Mouse (Mus musculus) intestine, embryonic 16.5 days (tissue): ENCODE measurements at regions not wholly inside any gene's neighbourhood (a gene's known extent, or its start where the extent isn't known, plus 50 kb on each side); places are given as distances from the start of the nearest gene placed in this dataset.

ENCODE experiments used
- ATAC-seq: fragments of 200-750 bp; cut with Nextera tagmentation; 2 replicates; pipeline ENCODE4 v1.8.0; 2017; ENCODE audit warnings: moderate TSS enrichment, moderate library complexity
- H3K27ac ChIP-seq: fragments of 300-500 bp; sonication (generic); 2 replicates; pipeline ENCODE4 v1.5.1; 2014; ENCODE audit warnings: mild to moderate bottlenecking, low read length
- H3K27me3 ChIP-seq: fragments of 300-500 bp; sonication (generic); replicated peaks from 2 replicates; pipeline ENCODE4 v1.6.1; 2014; ENCODE audit warnings: low read length, control low read depth, mixed read lengths; ENCODE audit not compliant: control insufficient read depth, insufficient read depth
- H3K36me3 ChIP-seq: fragments of 300-500 bp; sonication (generic); 2 replicates; pipeline ENCODE4 v1.6.1; 2014; ENCODE audit warnings: low read length, control low read depth; ENCODE audit not compliant: control insufficient read depth, insufficient read depth
- H3K4me1 ChIP-seq: fragments of 300-500 bp; sonication (generic); 2 replicates; pipeline ENCODE4 v1.6.1; 2014; ENCODE audit warnings: low read length, control low read depth, mixed read lengths; ENCODE audit not compliant: control insufficient read depth, insufficient read depth
- H3K4me2 ChIP-seq: fragments of 300-500 bp; sonication (generic); 2 replicates; pipeline ENCODE4 v1.6.1; 2014; ENCODE audit warnings: low read depth, low read length, control low read depth
- H3K4me3 ChIP-seq: fragments of 300-500 bp; sonication (generic); 2 replicates; pipeline ENCODE4 v1.5.1; 2014; ENCODE audit warnings: mild to moderate bottlenecking, low read length
- H3K9ac ChIP-seq: fragments of 300-500 bp; sonication (generic); 2 replicates; pipeline ENCODE4 v1.6.1; 2014; ENCODE audit warnings: low read depth, low read length
- H3K9me3 ChIP-seq: fragments of 300-500 bp; sonication (generic); 2 replicates; pipeline ENCODE4 v1.6.1; 2016; ENCODE audit warnings: low read length, control low read depth; ENCODE audit not compliant: control insufficient read depth
- WGBS: fragments of 180-500 bp; shearing (Covaris S2); extraction: QIAGEN DNeasy Blood & Tissue Kit; methylation state at CpG from one replicate; pipeline ENCODE4 v1.1.7; 2014; 5-methylcytosine and 5-hydroxymethylcytosine counted together

DNA sequence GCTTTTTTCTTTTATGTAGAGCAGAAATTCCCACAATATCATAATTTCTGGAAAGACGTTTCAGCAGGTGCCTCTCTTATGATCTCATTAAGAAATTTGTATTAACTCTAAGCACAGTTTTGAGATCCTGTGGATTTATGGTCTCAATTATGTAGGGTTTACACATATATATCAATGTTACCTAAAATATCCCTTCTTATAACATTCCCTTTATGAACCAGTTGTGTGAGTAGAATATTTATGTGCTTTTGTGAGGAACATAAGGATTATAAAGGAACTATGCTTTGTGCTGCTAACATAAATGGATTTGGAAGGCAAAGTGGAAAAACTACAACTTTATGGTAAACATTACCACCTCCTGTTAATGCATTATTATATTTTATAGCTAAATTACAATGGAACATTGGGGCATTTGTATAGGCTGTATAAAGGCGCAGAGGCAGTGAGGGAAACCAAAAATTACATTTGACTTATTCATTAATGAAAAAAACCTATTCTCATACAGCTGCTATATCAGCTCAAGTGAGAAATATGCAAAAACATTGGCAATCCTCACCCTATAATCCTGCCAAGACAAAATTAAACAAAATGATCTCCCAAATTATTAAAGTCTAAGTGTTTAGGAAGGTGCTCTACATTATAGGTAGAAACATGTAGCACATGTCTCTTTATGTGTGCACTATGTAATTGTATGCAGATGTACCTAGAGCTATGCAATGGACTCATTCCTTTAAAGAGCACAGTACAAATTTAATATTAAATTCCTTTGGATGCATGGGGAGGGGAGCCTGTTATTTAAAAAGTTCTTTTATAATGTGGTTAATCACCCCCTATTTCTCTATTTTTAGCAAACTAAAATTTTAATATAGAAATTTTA, 439.2 kb downstream of the Tfap2b start:
- WGBS = 73% methylated on average over 2 of the region's 2 CpGs
- Histone ChIP-seq H3K4me3 (no peak overlapping the region), H3K27ac (no peak overlapping the region), H3K4me2 (no peak overlapping the region), H3K27me3 (no peaks in the 10 kb centered on the region), H3K9ac (no peak overlapping the region), H3K36me3 (no peaks in the 10 kb centered on the region), H3K4me1 (no peaks in the 10 kb centered on the region), H3K9me3 (no peaks in the 10 kb centered on the region)
- no peak for ATAC-seq

DNA sequence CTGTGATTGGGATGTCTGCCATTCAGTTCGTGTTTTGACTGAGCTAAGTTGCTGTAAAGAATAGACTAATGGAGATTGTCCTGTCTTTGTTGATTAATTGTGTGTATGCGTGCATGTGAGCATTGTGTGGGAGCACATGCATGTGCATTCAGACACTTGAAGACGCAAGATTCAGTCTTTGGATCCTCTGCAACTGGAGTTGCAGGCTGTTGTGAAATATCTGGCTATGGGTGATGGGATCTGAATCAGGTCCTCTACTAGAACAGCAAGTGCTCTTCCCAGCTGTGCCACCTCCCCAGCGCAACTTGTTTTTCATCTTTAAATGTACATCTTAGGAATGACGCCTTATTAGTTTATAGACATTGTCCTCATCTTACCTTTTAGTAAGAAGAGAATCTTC, 453.4 kb downstream of the Tfap2b start:
- H3K4me2 ChIP-seq = no peak overlapping the region
- H3K4me1 ChIP-seq = no peaks in the 10 kb centered on the region
- no peak overlapping the region for H3K4me3 ChIP-seq
- H3K27ac ChIP-seq = no peak overlapping the region
- WGBS = 87% methylated on average over 5 of the region's 5 CpGs
- H3K36me3 ChIP-seq = no peaks in the 10 kb centered on the region
- no peak for ATAC-seq
- no peak overlapping the region for H3K9ac ChIP-seq
- H3K27me3 ChIP-seq = no peaks in the 10 kb centered on the region
- no peaks in the 10 kb centered on the region for H3K9me3 ChIP-seq

- Histone ChIP-seq H3K9ac (no peak overlapping the region), H3K4me2 (no peak overlapping the region), H3K4me1 (no peaks in the 10 kb centered on the region), H3K27ac (no peak overlapping the region), H3K4me3 (no peak overlapping the region), H3K27me3 (no peaks in the 10 kb centered on the region), H3K9me3 (no peaks in the 10 kb centered on the region), H3K36me3 (no peaks in the 10 kb centered on the region)
- no peak for ATAC-seq
- WGBS = 95% methylated on average over 2 of the region's 2 CpGs
These were observed 454.1 kb downstream of the Tfap2b start for GRCm38 (mm10) chr1:19662779-19663178.

DNA sequence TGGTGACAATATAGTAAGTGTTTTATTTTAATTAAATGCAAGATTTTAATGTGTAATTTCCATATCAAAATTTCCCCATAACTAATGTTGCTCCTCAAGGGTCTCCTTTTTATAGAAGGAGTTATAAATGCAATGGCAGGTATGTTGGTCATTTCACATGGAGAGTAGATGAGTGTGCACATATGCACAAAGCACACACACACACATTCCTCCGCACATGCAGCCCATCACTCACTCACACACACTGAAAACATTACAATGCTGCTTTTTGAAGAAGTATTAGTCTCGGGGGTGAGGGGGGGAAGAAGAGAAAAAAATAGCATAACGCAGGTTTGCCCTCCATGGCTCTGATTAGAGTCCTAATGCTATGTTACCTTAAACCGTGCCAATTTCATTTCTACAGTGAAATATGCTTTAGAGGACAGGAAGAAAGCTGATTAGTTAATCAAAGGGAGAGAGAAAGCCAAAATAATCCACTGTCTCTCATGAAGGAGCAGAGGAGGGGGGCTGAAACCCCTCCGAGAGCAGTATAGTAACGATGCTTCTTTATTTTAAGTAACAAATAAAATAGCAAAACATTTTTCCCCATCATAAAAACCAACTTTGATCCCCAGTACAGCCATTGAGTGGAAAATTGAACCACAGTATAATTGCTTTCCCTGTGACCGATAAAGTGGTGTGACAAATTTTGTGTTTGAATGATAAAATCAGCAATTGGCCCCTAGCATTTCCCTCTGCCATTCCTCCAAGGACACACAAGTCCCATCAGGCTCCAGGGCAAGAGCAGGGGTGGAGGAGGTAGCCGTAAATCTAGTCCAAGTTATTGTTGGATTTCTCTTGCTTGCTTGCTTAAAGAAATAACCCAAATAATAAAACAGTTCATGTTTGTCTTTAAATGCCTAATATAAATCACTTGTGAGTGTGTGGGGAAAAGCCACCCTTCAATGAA, 465.0 kb downstream of the Tfap2b start:
- Histone ChIP-seq H3K27ac (no peak overlapping the region), H3K4me1 (no peaks in the 10 kb centered on the region), H3K9ac (no peak overlapping the region), H3K27me3 (no peaks in the 10 kb centered on the region), H3K4me2 (no peak overlapping the region), H3K4me3 (no peak overlapping the region), H3K36me3 (no peaks in the 10 kb centered on the region), H3K9me3 (no peaks in the 10 kb centered on the region)
- ATAC-seq = no peak
- WGBS = 68% methylated on average over 8 of the region's 8 CpGs

DNA sequence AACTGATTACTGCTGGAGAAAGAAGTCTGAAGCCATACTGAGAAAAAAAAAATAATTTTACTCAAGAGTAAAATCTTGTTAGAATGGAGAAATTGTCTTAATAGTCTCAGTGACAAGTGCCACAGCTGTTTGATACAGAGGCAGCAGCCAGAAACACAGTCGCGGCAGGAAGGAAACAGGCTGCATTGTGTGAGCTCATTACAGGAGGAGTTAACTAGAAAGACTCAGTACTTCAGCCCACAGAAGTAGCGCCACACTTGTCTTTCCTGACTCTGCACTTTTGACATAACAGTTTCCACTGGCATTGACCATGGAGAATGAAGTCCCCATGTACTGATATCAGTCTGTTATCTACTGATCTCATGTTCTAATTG, 465.7 kb downstream of the Tfap2b start:
- no peak overlapping the region for H3K9ac ChIP-seq
- no peak overlapping the region for H3K4me3 ChIP-seq
- H3K27ac ChIP-seq = no peak overlapping the region
- H3K36me3 ChIP-seq = no peaks in the 10 kb centered on the region
- H3K27me3 ChIP-seq = no peaks in the 10 kb centered on the region
- no peaks in the 10 kb centered on the region for H3K4me1 ChIP-seq
- WGBS = 47% methylated on average over 3 of the region's 3 CpGs
- no peaks in the 10 kb centered on the region for H3K9me3 ChIP-seq
- no peak for ATAC-seq
- no peak overlapping the region for H3K4me2 ChIP-seq

DNA sequence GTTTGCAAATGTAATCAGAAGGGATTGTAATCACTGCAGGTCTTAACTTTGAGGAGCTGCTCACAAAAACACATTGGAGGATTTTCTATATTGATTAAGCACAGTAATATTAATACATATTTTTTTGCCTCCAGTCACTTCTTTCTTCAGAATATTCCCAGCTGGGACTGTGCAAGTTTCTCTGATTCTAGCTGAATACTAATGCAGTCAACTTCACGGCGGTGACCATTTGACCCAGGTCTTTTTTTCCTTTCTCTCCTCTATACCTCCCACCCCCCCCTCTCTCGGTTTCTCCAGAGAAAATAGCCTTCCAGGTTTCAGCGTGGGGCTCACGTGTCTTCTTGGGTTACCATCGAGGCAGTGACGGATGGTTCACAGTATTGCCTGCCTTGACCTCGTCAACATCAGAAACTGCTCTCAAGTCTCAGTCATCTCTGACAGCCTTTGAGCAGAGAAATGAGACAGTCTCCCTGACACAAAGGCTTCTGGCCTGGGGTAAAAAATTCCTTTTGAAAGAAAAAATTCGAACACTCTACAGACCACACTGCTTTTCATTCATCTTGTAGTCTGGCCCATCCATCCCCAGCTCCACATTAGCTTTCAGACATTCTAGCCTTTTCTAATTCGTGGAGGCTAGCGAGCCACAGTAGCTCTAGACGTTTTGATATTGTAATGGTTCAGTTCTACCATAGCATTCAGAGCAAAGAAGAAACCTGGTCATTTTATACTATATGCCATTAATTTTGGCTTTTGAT, 472.5 kb downstream of the Tfap2b start:
- H3K4me3 ChIP-seq = no peak overlapping the region
- no peak for ATAC-seq
- H3K9me3 ChIP-seq = no peaks in the 10 kb centered on the region
- H3K27me3 ChIP-seq = no peaks in the 10 kb centered on the region
- 61% methylated on average over 12 of the region's 12 CpGs for WGBS
- no peak overlapping the region for H3K27ac ChIP-seq
- no peak overlapping the region for H3K9ac ChIP-seq
- no peak overlapping the region for H3K4me2 ChIP-seq
- H3K36me3 ChIP-seq = no peaks in the 10 kb centered on the region
- H3K4me1 ChIP-seq = no peaks in the 10 kb centered on the region
